Mouse (Mus musculus) cerebral cortex, adult 2 months (tissue): Measurements from ENCODE around the gene Spout1.

Experiments used
- WGBS: fragments of 180-500 bp; shearing (Covaris S2); methylation state at CpG from one replicate; pipeline ENCODE4 v1.1.7; 2018; 5-methylcytosine and 5-hydroxymethylcytosine counted together

Gene Spout1

DNA sequence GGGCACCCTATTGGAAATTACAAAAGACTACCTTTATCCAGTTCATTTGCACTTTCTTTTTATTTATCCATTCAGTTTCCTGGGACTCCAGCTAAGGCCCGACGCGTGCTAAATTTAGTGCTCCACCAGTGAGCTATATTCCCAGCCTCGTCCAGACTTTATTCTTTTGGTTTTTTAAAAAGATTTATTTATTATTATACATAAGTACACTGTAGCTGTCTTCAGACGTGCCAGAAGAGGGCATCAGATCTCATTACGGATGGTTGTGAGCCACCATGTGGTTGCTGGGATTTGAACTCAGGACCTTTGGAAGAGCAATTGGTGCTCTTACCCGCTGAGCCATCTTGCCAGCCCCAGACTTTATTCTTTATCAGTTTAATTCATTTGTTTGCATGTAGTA lies 452 bp upstream of the Spout1 start:
- 26% methylated on average over 7 of the region's 7 CpGs for WGBS

DNA sequence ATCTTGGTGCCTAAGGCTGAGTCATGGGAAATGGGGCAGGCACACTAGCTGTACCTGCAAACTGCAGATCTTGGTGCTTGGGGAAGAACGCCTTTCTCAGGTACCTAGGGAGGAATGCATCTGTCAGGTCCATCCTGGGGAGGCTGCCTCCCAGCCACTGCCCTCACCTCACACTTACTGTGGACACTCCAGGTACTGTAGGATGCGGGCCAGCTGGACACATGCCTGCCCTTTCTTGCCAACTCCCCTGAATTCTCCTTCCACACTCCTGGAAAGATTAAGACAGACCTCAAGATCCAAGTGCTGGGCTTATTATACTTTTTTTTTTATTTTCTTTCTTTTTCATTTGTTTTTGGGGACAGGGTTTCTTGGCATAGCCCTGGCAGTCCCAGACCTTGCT lies 1.7 kb downstream of the Spout1 start:
- 99% methylated on average over 2 of the region's 2 CpGs for WGBS

DNA sequence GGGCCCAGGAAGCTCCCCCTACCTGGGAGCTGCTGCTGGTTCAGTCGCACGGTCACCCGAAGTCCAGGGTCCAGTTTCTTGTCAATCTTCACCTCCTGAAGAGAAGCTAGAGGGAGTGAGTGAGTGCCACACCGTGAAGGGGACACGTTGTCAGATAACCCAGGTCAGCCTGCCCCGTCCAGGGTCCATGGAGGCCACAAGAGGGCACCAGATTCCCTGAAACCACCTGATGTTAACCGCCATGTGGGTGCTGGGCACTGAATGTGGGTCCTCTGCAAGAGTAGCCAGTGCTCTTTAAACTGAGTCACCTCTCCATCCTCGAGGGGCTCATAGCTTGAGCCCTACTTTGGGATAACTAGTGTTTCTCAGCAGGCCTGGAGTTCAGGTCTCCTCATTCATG lies 2.4 kb downstream of the Spout1 start:
- 84% methylated on average over 8 of the region's 8 CpGs for WGBS

DNA sequence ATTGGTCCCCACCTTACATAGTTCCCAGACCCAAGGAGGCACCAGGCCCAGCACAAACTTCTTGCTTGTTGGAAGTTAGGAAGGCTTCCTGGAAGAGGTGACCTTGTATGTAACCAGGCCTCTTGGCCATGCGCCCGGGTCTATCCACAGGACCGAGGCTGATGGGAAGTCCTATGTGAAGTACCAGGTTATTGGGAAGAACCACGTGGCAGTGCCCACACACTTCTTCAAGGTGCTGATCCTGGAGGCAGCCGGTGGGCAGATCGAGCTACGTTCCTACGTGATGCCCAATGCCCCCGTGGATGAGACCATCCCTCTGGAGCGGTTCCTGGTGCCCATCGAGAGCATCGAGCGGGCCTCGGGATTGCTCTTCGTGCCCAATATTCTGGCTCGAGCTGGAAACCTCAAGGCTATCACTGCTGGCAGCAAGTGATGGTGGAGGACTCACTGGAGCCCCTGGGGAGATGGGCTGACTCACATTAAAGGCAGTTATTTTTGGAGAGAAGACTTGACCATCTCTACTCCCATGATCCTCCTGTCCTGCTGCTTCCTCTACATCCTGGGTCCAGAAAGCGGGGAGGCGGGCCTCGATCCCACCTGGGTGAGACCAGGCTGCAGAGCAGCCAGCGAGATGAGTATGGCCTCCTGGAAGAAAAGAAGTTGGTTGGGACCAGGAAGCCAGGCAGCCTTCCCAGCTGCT lies 4.6 kb downstream of the Spout1 start:
- WGBS: 93% methylated on average over 20 of the region's 20 CpGs

DNA sequence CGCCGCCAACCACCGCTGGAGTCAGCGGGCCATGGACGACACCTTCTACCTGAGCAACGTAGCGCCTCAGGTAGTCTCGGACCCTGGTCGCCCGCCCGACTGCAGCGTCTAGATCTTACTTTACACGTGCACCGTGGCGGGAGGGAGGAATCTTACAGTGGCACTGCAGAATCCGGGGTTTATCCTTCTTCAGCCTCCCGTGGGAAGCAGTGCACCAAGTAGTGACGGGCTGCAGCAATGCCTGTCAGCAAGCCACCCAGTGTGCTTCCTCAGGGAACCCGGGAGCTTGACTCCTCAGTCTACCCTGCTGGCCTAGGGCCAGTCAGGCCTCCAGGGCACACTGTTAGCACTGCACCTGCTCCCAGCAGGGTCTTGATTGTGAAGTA lies 6.3 kb downstream of the Spout1 start:
- WGBS: 2% methylated on average over 19 of the region's 19 CpGs

DNA sequence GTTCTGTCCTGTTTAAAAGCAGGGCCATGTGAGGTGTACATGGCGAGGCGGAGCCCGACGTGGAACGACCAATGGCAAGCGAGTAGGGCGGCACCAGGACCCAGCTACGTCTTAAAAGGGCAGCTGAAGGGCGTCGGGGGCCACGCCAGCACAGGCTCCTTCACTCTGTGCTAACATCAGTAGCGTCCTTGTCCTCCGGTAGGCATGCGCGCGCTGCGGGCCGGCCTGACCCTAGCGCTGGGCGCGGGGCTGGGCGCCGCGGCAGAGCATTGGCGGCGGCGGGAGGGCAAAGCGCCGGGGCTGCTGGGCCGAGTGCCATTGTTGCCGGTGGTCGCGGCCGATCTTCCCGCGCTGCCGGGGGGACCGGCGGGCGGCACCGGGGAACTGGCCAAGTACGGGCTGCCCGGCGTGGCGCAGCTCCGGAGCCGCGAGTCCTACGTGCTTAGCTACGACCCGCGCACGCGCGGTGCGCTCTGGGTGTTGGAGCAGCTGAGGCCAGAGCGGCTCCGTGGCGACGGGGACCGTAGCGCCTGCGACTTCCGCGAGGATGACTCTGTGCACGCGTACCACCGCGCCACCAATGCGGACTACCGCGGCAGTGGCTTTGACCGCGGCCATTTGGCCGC lies 6.8 kb downstream of the Spout1 start, which contains the start of gene Endog:
Endog (plus strand) TSS at position 123 of the 626 bp plus-strand sequence.
- under 1% methylated on average over 75 of the region's 75 CpGs for WGBS

DNA sequence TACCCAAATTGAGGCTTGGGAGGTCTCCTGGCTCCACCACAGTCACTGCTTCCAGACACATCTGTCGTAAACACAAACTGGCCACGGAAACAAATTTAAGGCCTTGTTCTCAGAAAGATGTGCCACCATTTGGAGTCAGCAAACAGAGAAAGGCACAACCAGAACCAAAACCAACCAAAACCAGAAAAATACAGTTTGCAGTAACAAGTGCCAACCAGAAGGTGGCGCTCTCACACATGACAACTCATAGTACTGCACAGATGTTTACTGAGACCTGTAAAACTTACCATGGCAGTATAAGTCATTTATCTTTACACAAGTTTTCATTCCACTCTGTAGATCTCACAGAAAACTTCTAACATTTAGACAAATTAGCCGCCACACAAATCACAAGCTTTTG lies 11.6 kb downstream of the Spout1 start:
- 58% methylated on average over 4 of the region's 4 CpGs for WGBS

DNA sequence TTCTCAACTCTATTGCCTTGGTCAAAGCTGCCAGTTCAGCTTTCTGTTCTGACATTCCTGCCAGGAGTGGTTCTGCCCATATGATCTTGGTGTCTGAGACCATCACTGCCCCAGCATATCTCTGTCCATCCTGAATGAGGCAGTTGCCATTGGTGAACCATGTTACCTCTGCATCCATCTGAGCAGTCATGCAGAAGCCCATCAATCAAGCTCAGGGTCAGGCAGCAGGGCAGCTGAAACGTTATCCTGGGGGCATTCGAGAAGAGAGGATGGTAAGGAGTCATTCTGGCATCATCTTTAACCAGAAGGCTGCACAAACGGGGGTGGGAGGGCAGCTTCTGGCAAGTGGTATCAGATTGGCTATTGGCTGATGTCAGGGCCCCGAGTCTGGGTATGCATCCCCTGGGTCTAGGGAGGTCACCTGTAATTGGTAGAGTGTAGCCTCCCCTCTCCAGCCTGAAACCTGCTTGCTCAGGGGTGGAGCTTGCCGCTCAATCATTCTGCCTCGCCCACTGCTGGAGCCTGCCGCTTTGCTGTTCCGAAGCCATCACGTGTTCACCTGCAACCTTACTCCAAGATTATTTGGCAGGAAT lies 13.8 kb downstream of the Spout1 start:
- 73% methylated on average over 9 of the region's 9 CpGs for WGBS

DNA sequence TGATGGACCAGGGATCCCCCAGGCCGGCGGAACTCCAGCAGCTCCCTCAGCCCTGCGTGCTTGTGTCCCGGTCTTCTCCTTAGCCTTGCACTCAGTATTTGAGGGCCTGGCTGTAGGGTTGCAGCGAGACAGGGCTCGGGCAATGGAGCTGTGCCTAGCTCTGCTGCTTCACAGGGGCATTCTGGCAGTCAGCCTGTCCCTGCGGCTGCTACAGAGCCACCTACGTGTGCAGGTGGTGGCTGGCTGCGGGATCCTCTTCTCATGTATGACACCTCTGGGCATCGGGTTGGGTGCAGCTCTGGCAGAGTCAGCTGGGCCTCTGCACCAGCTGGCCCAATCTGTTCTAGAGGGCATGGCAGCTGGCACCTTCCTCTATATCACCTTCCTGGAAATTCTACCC lies 18.4 kb downstream of the Spout1 start:
- WGBS: 89% methylated on average over 9 of the region's 10 CpGs

DNA sequence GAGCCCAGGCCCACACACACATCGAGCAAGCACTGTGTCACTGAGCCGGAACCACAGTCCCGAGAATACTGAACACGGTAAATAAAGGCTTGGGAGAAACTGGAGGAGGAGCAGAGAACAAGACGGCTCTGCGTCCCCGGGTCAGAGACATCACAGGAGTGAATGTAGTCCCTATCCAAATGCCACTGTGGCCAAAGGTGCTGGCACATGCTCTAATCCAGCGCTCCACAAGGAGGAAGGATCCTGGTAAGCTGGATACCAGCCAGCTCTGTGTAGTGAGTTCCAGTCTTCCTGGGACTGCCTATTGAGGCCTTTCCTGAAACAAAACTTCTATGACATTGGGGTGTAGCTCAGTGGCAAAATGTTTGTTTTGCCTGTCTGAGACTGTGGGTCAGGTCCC lies 25.6 kb downstream of the Spout1 start:
- 53% methylated on average over 8 of the region's 8 CpGs for WGBS

DNA sequence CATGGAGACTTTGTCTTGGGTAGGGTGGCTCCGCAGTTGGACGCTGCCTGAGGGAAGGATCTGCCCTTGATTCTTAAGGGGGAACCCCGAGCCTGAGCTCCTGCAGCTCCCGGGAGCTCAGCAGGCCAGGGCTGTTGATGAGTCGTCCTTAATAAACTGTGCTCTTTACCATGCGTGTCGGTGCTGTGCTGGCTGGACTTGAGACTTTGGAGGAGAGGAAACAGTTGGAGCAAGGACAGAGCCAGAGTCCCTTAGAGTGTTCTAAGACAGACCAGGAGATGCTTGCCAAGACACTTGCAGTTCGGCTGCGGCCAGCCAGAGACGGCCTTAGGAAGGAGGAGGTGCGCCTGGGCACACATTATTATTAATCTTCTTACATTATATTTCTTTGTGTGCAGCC lies 26.4 kb downstream of the Spout1 start:
- 75% methylated on average over 11 of the region's 11 CpGs for WGBS

DNA sequence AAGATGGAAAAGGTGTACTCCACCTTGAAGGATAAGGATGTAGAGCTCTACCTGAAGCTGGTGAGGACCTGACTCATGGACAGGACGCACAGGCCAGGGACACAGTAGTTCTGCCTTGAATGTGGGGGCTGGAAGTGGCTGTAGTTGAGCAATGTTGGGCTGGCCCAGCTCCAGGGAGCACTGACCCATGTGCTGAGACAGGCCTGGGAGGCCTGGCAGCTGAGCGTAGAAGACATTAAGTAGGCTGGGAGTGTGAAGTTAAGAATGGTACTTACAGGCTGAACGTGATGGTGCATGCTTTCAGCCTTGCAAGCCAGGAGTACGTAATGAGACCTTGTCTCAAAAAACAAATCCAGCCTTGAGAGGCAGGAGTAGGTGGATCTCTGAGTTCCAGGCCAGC lies 30.8 kb downstream of the Spout1 start:
- WGBS: 78% methylated on average over 4 of the region's 4 CpGs

DNA sequence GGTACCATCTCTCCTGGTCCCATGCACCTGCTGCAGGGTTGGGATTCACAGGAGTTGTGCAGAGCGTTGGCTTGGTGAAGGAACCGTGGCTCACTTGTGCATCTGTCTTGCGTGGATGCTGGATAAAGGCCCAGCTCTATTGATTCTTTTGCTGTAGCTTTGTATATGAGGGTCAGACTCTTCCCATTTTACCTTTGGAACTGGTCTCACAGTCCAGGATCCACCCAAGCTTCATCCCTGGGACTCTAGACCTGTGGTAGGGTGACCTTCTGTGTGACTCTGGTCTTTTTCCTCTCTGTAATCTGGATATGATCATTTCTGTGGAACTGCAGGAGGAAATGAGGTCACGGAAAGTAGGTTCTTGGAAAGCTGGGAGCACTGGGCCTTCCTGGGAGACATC lies 33.8 kb downstream of the Spout1 start:
- WGBS: 85% methylated on average over 4 of the region's 4 CpGs

DNA sequence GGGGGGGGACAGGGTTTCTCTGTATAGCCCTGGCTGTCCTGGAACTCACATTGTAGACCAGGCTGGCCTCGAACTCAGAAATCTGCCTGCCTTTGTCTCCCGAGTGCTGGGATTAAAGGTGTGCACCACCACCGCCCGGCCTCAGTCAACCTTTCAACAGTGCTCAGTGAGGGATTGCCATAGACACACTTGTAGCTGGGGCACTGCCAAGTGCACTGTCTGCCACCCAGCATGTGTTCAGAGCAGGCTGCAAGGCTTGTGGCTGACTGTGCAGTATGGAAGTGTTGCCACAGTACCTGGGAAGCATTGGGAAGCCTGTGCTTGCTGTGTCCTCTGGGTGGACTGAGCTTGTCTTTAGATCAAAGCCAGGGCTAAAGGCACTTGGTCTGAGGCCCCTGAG lies 38.2 kb downstream of the Spout1 start:
- WGBS: 76% methylated on average over 4 of the region's 4 CpGs

DNA sequence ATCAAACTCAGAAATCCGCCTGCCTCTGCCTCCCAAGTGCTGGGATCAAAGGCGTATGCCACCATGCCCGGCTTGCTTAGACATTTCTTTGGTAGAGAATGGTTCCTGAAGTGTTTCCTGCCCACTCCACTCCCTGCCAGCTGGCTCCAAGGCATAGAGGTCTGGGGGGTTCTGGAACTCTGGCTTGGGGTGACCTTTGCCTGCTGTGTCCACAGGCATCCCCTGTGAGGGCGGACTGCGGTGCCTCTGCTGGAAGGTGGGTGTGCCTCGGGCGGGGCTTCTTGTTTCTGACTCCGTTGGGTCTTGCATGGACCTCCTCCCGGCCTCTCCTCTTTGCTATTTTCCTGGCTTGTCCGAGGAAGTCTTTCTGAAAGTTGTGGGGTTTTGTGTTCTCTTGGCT lies 41.8 kb downstream of the Spout1 start:
- 84% methylated on average over 10 of the region's 10 CpGs for WGBS

DNA sequence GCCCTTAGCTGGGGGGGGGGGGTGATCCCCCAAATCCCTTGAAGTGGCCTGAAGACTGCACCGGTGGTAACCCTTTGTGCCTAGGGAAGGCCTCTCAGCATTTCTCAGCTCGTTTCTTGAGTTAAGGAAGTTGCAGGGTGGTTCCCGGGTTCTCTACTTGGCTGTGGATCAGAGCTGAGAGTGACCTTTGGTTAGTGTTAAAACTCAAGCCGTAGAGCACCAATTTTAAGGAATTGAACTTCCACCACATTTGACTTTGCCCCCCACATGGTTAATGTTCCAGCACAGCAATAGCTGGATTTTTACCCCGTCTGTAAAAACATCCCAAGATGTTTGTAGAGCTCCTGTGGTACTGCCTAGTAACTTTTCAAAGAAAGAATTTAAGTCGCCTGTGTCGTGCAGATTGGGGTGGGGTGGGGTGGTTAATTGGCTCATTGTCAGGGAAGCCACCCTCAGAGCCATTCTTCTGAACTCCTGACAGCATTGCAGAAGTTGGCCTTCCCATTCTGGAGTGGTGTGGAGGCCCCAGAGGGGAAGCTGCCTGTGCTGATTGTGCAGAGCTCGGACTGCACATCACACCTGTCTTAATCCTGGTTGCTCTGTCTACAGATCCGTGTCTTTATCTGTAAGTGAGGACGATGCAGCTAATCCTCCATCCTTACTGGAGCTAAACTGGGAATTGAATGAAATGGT lies 43.2 kb downstream of the Spout1 start:
- 37% methylated on average over 10 of the region's 10 CpGs for WGBS

DNA sequence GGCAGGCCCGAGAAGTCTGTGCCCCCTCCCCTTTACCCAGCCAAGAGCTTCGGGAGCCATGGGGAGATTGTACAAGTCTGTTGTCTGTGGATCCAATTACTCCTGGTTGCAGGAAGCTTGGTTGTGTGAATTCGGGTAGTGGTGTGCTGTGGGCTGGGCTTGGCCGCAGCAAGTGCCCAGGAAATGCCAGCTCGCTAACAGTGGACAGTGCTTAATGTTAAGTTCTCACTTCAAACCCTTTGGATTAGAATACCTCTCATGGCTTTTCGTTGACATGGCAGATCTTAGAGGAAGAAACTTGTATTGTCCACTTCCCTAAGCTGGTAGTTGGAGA lies 43.9 kb downstream of the Spout1 start:
- WGBS: 5% methylated on average over 6 of the region's 6 CpGs

DNA sequence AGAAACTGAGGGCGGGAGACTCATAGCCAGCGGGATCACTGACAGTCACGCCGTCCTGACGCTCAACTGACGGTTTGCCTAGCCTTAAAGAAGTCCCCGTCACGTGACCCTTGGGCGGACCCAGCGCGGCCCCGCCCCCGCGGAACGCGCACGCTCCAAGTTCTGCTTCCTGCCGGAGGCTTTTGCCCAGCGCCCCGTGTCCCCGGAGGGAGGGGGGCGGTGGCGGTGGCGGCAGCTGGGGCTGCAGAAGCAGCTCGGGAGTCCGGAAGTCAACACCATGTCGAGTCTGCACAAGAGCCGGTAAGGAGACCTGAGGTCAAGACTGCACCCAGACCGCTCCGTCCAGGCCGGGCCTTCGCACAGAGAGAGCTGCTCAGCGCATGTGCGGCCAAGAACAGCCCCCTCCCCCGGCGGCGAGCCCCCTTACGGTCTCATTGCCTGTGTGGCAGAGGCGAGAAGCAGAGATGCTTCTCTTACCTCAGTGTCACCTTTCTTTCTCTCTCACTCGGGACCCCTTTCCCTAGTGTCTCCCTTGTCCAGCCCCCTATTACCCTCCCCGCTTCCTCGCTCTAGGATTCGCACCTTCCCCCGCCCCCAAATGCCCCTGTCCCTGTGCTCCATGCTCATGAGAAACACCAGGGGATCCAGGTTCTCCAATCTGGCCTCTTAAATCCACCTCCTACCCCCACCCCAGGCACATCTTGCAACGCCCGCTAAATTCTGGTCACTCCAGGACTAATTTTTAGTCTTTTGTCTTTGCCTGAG lies 44.5 kb downstream of the Spout1 start, which contains the start of gene Tbc1d13:
Tbc1d13 (plus strand) TSS at position 134 of the 765 bp plus-strand sequence.
- WGBS: under 1% methylated on average over 46 of the region's 46 CpGs

DNA sequence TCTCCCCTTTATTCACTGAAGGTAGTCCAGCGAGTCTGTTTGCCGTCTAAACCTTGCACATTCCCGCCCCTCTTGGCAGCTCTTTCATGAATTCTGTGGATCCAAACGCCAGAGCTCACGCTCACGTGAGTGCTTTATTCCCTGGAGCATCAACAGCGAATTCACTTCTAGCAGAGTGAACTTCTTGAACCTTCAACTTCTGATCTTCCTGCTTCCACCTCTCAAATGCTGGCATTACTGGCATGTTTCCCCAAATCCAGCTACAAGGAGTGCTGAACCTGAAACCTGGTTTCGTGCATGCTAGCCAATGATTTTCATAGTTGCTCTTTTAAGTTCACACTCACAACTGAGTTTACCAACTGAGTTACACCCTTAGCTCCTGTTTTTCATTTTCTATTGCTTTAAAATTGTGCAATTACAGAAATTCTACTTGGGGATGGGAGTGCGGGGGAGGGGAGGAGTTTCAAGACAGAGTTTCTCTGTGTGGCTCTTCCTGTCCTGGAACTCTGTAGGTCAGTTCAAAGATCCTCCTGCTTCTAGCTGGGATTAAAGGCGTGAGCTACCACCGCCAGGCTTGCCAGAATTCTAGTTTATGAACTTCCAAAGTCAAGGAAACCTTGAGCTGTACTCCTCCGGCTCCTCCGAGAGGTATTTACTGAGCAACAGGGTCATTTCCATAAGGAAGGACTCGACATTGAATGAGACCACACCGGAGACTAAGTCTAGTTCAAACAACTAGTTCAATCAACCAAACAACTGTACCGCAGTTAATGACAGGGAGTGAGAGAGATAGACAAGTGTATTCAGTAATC lies 45.3 kb downstream of the Spout1 start:
- 12% methylated on average over 16 of the region's 16 CpGs for WGBS

DNA sequence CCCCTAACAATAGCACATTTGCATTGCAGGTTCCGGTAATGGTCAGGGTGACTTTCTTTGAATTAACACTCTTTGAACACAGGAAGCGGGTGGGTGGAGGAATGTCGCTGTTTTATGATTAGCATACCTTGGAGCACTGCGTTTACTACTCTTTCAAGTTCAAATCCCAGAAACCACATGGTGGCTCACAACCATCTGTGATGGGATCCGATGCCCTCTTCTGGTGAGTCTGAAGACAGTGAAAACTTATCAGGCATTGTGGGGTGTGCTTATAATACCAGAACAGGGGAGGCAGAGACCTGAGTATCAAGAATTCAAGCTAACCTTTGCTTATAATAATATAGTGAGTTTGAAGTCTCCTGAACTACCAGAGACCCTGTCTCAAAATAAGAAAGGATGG lies 47.0 kb downstream of the Spout1 start:
- WGBS: 51% methylated on average over 5 of the region's 5 CpGs

DNA sequence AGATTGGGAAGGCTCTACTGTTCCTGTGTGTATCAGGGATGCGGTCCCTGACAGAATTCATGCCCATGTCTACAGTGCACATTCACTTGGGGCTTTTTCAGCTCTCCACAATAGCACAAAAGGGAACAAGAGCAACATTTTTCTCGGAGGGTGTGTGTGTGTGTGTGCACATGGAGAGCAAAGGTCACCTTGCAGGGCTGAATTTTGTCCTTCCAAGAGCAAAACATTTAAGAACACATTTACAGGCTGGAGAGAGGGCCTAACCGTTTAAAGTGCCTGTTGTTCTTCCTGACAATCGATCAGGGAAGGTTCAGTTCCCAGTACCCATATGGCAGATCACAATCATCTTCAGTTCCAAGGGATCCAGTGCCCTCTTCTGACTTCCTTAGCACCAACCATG lies 48.1 kb downstream of the Spout1 start:
- WGBS: 85% methylated on average over 4 of the region's 4 CpGs
